24 mouse cellular contexts compared by ENCODE assay signal in genomic region chr10:26103330-26103982, GRCm38 (mm10). TPM values are rescaled to one million over a fixed set of nuclear protein-coding genes. Genes with fewer than 3 reads are reported as not detected.
A peak's percentile ranks its signal among the peaks of the same experiment; 100 is the strongest.
DNase-seq lines count a peak whose midpoint lies in the region; ATAC-seq and TF ChIP-seq lines count a peak whose summit lies in the region.
"Had no signal": no experiment of that assay in that cellular context is flagged by ENCODE, and none has a peak within 500 bp of the region (broad histone marks: within the 10 kb centered on the region; RNA-seq: fewer than 3 reads in every experiment).

No protein-coding gene starts in this region.

- H3K4me3 ChIP-seq in hindbrain, postnatal 0 days (ENCODE audit: low read length) = no peak overlapping the region
- no peak overlapping the region for H3K4me3 ChIP-seq in hindbrain, embryonic 13.5 days
- H3K4me3 ChIP-seq: embryonic facial prominence, embryonic 13.5 days; forebrain, embryonic 10.5 days; gastrocnemius, adult 2 months; heart, embryonic 12.5 days; hindbrain, embryonic 10.5 days had no signal

- H3K9me3 ChIP-seq in hindbrain, postnatal 0 days (ENCODE audit: low read length) = no peaks in the 10 kb centered on the region
- H3K9me3 ChIP-seq in hindbrain, embryonic 13.5 days = no peaks in the 10 kb centered on the region
- H3K9me3 ChIP-seq: embryonic facial prominence, embryonic 13.5 days; forebrain, embryonic 10.5 days; heart, embryonic 12.5 days; hindbrain, embryonic 10.5 days had no signal

- peak; percentile 43 to 67 for DNase-seq in cerebellum, postnatal 14 days
- no peak for DNase-seq in cerebellum, adult 11-12 months
- DNase-seq in hindbrain, postnatal 0 days (ENCODE audit: low spot score) = peak; percentile 73
- peak; percentile 14 for DNase-seq in brain, adult 2 months (ENCODE audit: low read depth, low spot score)
- DNase-seq in fibroblast of lung, adult 2 months (ENCODE audit: low read depth) = peak; percentile 43
- DNase-seq in right cerebral cortex, postnatal 36 days (ENCODE audit: low spot score in 2 of 2) = no peak
- DNase-seq: adrenal gland, adult 8-10 months; adrenal gland, postnatal 36 days; cerebellum, postnatal 25 days; gastrocnemius, adult 2 months; gastrocnemius, postnatal 25 days; kidney, adult 8-10 months had no signal

- ATAC-seq in hindbrain, postnatal 0 days = peak; percentile 70
- ATAC-seq in hindbrain, embryonic 13.5 days (ENCODE audit: low FRiP score) = no peak
- ATAC-seq: forebrain, embryonic 14.5 days; inflammation-experienced regulatory T-cells, adult 6 months; intestine, postnatal 0 days had no signal

- no peak overlapping the region for H3K4me2 ChIP-seq in hindbrain, postnatal 0 days (ENCODE audit: low read depth, low read length)
- H3K4me2 ChIP-seq in hindbrain, embryonic 13.5 days = no peak overlapping the region
- H3K4me2 ChIP-seq: embryonic facial prominence, embryonic 13.5 days; heart, embryonic 12.5 days had no signal

- 54% methylated on average over 3 of the region's 3 CpGs for WGBS in hindbrain, postnatal 0 days
- 87% methylated on average over 3 of the region's 3 CpGs for WGBS in hindbrain, embryonic 13.5 days

- H3K27ac ChIP-seq in hindbrain, postnatal 0 days = no peak overlapping the region
- no peak overlapping the region for H3K27ac ChIP-seq in hindbrain, embryonic 13.5 days
- H3K27ac ChIP-seq: embryonic facial prominence, embryonic 13.5 days; forebrain, embryonic 10.5 days; gastrocnemius, adult 2 months; hindbrain, embryonic 10.5 days had no signal

- no peak for TF ChIP-seq CTCF in hindbrain, postnatal 0 days (IDR thresholded peaks at IDR 0.05; ENCODE audit: low read depth)

- H3K27me3 ChIP-seq in hindbrain, postnatal 0 days (ENCODE audit: insufficient read depth, low read length) = no peaks in the 10 kb centered on the region
- H3K27me3 ChIP-seq in hindbrain, embryonic 13.5 days = no peaks in the 10 kb centered on the region
- H3K27me3 ChIP-seq: embryonic facial prominence, embryonic 13.5 days; heart, embryonic 12.5 days had no signal

- H3K4me1 ChIP-seq in hindbrain, postnatal 0 days (ENCODE audit: insufficient read depth, low read length) = no peaks in the 10 kb centered on the region
- H3K4me1 ChIP-seq in hindbrain, embryonic 13.5 days (replicated peaks) = no peaks in the 10 kb centered on the region
- H3K4me1 ChIP-seq: embryonic facial prominence, embryonic 13.5 days; forebrain, embryonic 10.5 days; heart, embryonic 12.5 days; hindbrain, embryonic 10.5 days had no signal

- no peaks in the 10 kb centered on the region for H3K36me3 ChIP-seq in hindbrain, postnatal 0 days (ENCODE audit: insufficient read depth, low read length)
- H3K36me3 ChIP-seq in hindbrain, embryonic 13.5 days = no peaks in the 10 kb centered on the region
- H3K36me3 ChIP-seq: embryonic facial prominence, embryonic 13.5 days; forebrain, embryonic 10.5 days; heart, embryonic 12.5 days; hindbrain, embryonic 10.5 days had no signal

- no peak overlapping the region for H3K9ac ChIP-seq in hindbrain, postnatal 0 days (replicated peaks; ENCODE audit: low read length)
- H3K9ac ChIP-seq in hindbrain, embryonic 13.5 days = no peak overlapping the region
- H3K9ac ChIP-seq: embryonic facial prominence, embryonic 13.5 days; heart, embryonic 12.5 days had no signal

RNA-seq across cellular contexts. Expression of gene Tmem200a, which starts 24.6 kb away (rescaled TPM):
- 24.4 and 56.0 TPM in 2 replicates for total RNA-seq in hindbrain, postnatal 0 days (2014; rRNA removed)
- 14.8 and 15.6 TPM in 2 replicates for polyA plus RNA-seq in hindbrain, postnatal 0 days (2015; fragmentation: Nextera tagmentation; extraction: Ambion mirVana)
- polyA plus RNA-seq in hindbrain, embryonic 13.5 days (2015; fragmentation: Nextera tagmentation; extraction: Ambion mirVana) = 25.4 and 29.4 TPM in 2 replicates
- total RNA-seq: granulocyte monocyte progenitor cell, adult 5-6 weeks; heart, postnatal 25 days had no signal
- polyA plus RNA-seq: inflammation-experienced regulatory T-cells, adult 6 months had no signal

RNA-seq across cellular contexts. Expression of gene Gm9767, which starts 25.4 kb away (rescaled TPM):
- 0.26 and 1.3 TPM in 2 replicates for total RNA-seq in hindbrain, postnatal 0 days (2014; rRNA removed)
- polyA plus RNA-seq in hindbrain, postnatal 0 days (2015; fragmentation: Nextera tagmentation; extraction: Ambion mirVana) = 1.7 and 2.0 TPM in 2 replicates
- 1.8 and 2.7 TPM in 2 replicates for polyA plus RNA-seq in hindbrain, embryonic 13.5 days (2015; fragmentation: Nextera tagmentation; extraction: Ambion mirVana)
- total RNA-seq: gastrocnemius, adult 2 months; gastrocnemius, postnatal 25 days; granulocyte monocyte progenitor cell, adult 5-6 weeks; heart, adult 8-10 months; heart, postnatal 25 days had no signal
- polyA plus RNA-seq: heart, embryonic 12.5 days; heart, embryonic 16.5 days; hindbrain, embryonic 10.5 days; inflammation-experienced regulatory T-cells, adult 6 months had no signal

Comparison
In these comparisons a context has a peak if more than half of its experiments do, and no peak if none do; other contexts are left out.
1. DNase-seq: peak in cerebellum, postnatal 14 days (2 of 2), hindbrain, postnatal 0 days (single experiment), brain, adult 2 months (single experiment) and fibroblast of lung, adult 2 months (single experiment); none in cerebellum, adult 11-12 months (single experiment) and right cerebral cortex, postnatal 36 days (0 of 2).